Mouse (Mus musculus) midbrain, embryonic 12.5 days (tissue): ENCODE data around the gene Rab20. TPM values are rescaled to one million over a fixed set of nuclear protein-coding genes. Genes with fewer than 3 reads are reported as not detected.

Experiments
- ATAC-seq: fragments of 200-750 bp; cut with Nextera tagmentation; 2 replicates; pipeline ENCODE4 v1.8.0; 2017; ENCODE audit warnings: low read depth, moderate TSS enrichment, moderate library complexity; ENCODE audit not compliant: low FRiP score
- H3K27ac ChIP-seq: fragments of 300-500 bp; sonication (generic); replicated peaks from 2 replicates; pipeline ENCODE4 v1.5.1; 2016; ENCODE audit warnings: mild to moderate bottlenecking
- H3K27me3 ChIP-seq: fragments of 300-500 bp; sonication (generic); 2 replicates; pipeline ENCODE4 v1.6.1; 2016; ENCODE audit warnings: mild to moderate bottlenecking
- H3K36me3 ChIP-seq: fragments of 300-500 bp; sonication (generic); 2 replicates; pipeline ENCODE4 v1.6.1; 2016
- H3K4me1 ChIP-seq: fragments of 300-500 bp; sonication (generic); 2 replicates; pipeline ENCODE4 v1.6.1; 2016
- H3K4me2 ChIP-seq: fragments of 300-500 bp; sonication (generic); replicated peaks from 2 replicates; pipeline ENCODE4 v1.6.1; 2016; ENCODE audit warnings: mild to moderate bottlenecking, moderate library complexity
- H3K4me3 ChIP-seq: fragments of 300-500 bp; sonication (generic); 2 replicates; pipeline ENCODE4 v1.5.1; 2016; ENCODE audit warnings: mild to moderate bottlenecking
- H3K9ac ChIP-seq: fragments of 300-500 bp; sonication (generic); replicated peaks from 2 replicates; pipeline ENCODE4 v1.6.1; 2016; ENCODE audit warnings: mild to moderate bottlenecking, moderate library complexity
- H3K9me3 ChIP-seq: fragments of 300-500 bp; sonication (generic); 2 replicates; pipeline ENCODE4 v1.6.1; 2016; ENCODE audit warnings: mild to moderate bottlenecking
- WGBS: fragments of 180-500 bp; shearing (Covaris S2); methylation state at CpG from one replicate; pipeline ENCODE4 v1.1.7; 2016; 5-methylcytosine and 5-hydroxymethylcytosine counted together
- polyA plus RNA-seq: library from polyadenylated mRNA; unstranded; fragments of >200 nt; fragmentation: Nextera tagmentation; extraction: Ambion mirVana; gene quantifications from 2 replicates; pipeline ENCODE4 v1.2.1, GENCODE M21; 2016

Rab20 gene
- polyA plus RNA-seq, 1 experiment from 2014 or later, result 0.50 TPM

GRCm38 (mm10) chr8:11450184-11451113 lies 28.1 kb downstream of the Rab20 start:
- no peak for ATAC-seq

DNA sequence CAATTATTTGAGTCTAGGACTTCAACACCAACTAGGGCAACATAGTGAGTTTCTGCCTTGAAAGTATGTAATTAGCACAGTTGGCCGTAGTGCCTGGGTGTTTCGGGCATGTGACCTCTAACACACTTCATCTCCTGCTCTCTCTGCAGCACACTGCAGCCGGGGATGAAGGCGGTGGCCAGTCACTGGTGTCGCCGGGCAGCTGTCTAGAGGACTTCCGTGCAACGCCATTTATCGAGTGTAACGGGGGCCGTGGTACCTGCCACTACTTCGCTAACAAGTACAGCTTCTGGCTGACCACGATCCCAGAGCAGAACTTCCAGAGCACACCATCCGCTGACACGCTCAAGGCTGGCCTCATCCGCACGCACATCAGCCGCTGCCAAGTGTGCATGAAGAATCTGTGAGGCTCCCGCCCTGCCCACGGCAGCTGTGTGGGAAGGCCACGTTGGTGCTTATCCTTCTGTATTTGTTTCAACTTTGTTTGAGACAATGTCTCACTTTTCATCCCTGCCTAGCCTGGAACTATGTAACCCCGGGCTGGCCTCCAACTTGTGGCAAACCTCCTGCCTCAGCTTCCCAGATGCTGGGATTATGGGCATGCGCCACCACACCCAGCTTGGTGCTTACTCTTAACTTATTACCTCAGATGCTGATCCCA lies 30.5 kb downstream of the Rab20 start:
- peaks cover 21% of the 10 kb centered on the region for H3K4me1 ChIP-seq
- no peak overlapping the region for H3K27ac ChIP-seq
- no peak overlapping the region for H3K9ac ChIP-seq
- no peaks in the 10 kb centered on the region for H3K36me3 ChIP-seq
- no peaks in the 10 kb centered on the region for H3K9me3 ChIP-seq
- H3K27me3 ChIP-seq, result peaks cover 12% of the 10 kb centered on the region; the same call in 1 of the 2 replicates
- H3K4me2 ChIP-seq, result no peak overlapping the region
- no peak for ATAC-seq
- H3K4me3 ChIP-seq, result no peak overlapping the region
- 93% methylated on average over 23 of the region's 23 CpGs for WGBS

More at GRCm38 (mm10) chr8:11450184-11451113, 28.1 kb downstream of the Rab20 start:
- 29% methylated on average over 8 of the region's 8 CpGs for WGBS
- H3K4me2 ChIP-seq, result no peak overlapping the region
- no peak overlapping the region for H3K27ac ChIP-seq
- H3K4me3 ChIP-seq, result no peak overlapping the region
- H3K9me3 ChIP-seq, result no peaks in the 10 kb centered on the region
- H3K36me3 ChIP-seq, result no peaks in the 10 kb centered on the region
- H3K27me3 ChIP-seq, result peaks cover 23% of the 10 kb centered on the region
- H3K9ac ChIP-seq, result no peak overlapping the region
- H3K4me1 ChIP-seq, result peaks cover 36% of the 10 kb centered on the region

GRCm38 (mm10) chr8:11445790-11446189 lies 32.7 kb downstream of the Rab20 start:
- Histone ChIP-seq H3K4me2 (no peak overlapping the region), H3K9me3 (no peaks in the 10 kb centered on the region), H3K4me3 (no peak overlapping the region), H3K4me1 (peaks cover 5% of the 10 kb centered on the region; the same call in 1 of the 2 replicates), H3K27ac (no peak overlapping the region), H3K9ac (no peak overlapping the region), H3K36me3 (no peaks in the 10 kb centered on the region), H3K27me3 (no peaks in the 10 kb centered on the region)
- no peak for ATAC-seq
- WGBS, result 90% methylated on average over 13 of the region's 13 CpGs

DNA sequence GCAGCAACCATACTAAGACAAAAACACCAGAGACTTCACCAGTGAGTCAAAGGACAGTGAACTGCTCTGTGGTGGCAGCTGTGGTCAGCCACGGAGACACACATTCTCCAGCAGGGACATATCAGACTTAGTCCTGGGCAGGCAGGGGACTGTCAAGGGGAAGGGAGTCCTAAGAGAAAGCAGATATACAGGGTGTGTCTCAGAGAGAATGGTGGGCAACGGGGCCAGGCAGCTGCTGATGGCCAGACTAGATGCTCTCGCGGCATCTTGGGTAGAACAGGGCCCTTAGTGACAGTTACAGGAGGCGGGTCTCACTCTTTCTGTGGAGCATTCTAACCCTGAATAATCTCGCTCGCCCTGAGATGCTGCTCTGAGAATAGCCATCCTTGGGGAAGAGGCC lies 34.3 kb downstream of the Rab20 start:
- no peak overlapping the region for H3K27ac ChIP-seq
- WGBS, result 88% methylated on average over 7 of the region's 7 CpGs
- no peaks in the 10 kb centered on the region for H3K36me3 ChIP-seq
- H3K9ac ChIP-seq, result no peak overlapping the region
- no peak for ATAC-seq
- H3K4me1 ChIP-seq, result no peaks in the 10 kb centered on the region
- H3K4me2 ChIP-seq, result no peak overlapping the region
- no peaks in the 10 kb centered on the region for H3K9me3 ChIP-seq
- H3K27me3 ChIP-seq, result no peaks in the 10 kb centered on the region
- no peak overlapping the region for H3K4me3 ChIP-seq

GRCm38 (mm10) chr8:11443611-11444010 lies 34.9 kb downstream of the Rab20 start:
- Histone ChIP-seq H3K4me2 (no peak overlapping the region), H3K4me1 (no peaks in the 10 kb centered on the region), H3K27me3 (no peaks in the 10 kb centered on the region), H3K4me3 (no peak overlapping the region), H3K36me3 (no peaks in the 10 kb centered on the region), H3K9me3 (no peaks in the 10 kb centered on the region), H3K27ac (no peak overlapping the region), H3K9ac (no peak overlapping the region)
- WGBS, result 91% methylated on average over 9 of the region's 9 CpGs
- no peak for ATAC-seq

GRCm38 (mm10) chr8:11441291-11441690 lies 37.2 kb downstream of the Rab20 start:
- no peak overlapping the region for H3K9ac ChIP-seq

DNA sequence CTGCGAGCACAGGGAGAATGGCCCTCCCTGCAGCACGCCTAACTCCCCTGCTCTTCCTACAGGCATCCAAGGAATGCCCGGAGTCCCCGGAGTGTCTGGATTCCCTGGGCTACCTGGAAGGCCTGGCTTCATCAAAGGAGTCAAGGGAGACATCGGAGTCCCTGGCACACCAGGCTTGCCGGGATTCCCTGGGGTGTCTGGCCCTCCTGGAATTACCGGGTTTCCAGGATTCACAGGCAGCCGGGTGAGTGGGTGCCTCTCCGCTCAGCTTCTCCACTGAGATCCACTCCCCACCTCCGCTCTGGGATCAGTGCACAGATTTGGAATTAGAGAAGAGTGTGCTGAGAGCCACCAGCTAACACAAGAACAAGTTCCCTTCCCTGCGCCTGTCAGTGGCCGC lies 40.6 kb downstream of the Rab20 start:
- no peak overlapping the region for H3K4me3 ChIP-seq
- H3K27ac ChIP-seq, result no peak overlapping the region
- WGBS, result 58% methylated on average over 12 of the region's 12 CpGs
- H3K9ac ChIP-seq, result no peak overlapping the region
- no peak for ATAC-seq
- no peaks in the 10 kb centered on the region for H3K9me3 ChIP-seq
- no peaks in the 10 kb centered on the region for H3K4me1 ChIP-seq
- no peaks in the 10 kb centered on the region for H3K36me3 ChIP-seq
- H3K27me3 ChIP-seq, result no peaks in the 10 kb centered on the region
- no peak overlapping the region for H3K4me2 ChIP-seq

More at GRCm38 (mm10) chr8:11441291-11441690, 37.2 kb downstream of the Rab20 start:
- H3K4me3 ChIP-seq, result no peak overlapping the region
- ATAC-seq, result no peak
- H3K27me3 ChIP-seq, result no peaks in the 10 kb centered on the region
- WGBS, result 94% methylated on average over 6 of the region's 6 CpGs
- H3K9me3 ChIP-seq, result no peaks in the 10 kb centered on the region
- no peaks in the 10 kb centered on the region for H3K4me1 ChIP-seq
- H3K4me2 ChIP-seq, result no peak overlapping the region
- no peaks in the 10 kb centered on the region for H3K36me3 ChIP-seq
- no peak overlapping the region for H3K27ac ChIP-seq

DNA sequence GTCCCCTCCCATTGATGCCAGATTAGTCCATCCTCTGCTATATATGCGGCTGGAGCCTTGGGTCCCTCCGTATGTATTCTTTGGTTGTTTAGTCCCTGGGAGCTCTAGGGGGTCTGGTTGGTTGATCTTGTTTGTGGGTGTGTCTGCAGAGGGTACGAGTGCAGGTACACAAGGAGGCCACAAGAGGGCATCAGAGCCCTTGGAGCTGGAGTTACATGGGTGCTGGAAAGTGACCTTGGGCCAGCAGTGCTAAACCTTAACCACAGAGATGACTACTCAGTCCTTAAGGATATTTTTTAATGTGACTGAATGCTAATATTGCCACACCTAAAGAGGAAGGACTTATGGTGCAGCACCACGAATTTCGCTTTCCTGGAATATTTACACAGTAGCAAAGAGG lies 47.8 kb downstream of the Rab20 start:
- no peak for ATAC-seq
- Histone ChIP-seq H3K27me3 (no peaks in the 10 kb centered on the region), H3K9ac (no peak overlapping the region), H3K36me3 (no peaks in the 10 kb centered on the region), H3K4me3 (no peak overlapping the region), H3K4me2 (no peak overlapping the region), H3K4me1 (no peaks in the 10 kb centered on the region), H3K27ac (no peak overlapping the region), H3K9me3 (no peaks in the 10 kb centered on the region)
- 59% methylated on average over 5 of the region's 5 CpGs for WGBS

DNA sequence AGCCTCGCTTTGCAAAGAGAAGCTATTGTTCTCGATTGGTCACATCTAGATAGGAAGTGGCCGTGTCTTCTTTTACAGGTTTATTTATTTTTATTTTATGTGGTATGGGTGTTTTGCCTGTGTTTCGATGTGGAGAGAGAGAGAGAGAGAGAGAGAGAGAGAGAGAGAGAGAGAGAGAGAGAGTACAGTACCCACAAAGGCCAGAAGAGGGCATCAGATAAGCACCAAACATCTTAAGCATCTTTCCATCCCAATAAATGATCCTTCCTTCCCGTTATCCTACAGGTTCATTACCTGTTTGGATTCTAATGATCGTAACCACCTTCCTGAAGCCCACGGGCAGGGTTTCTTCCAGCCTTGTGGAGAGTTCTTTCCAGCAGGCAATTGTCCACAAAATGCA lies 55.4 kb downstream of the Rab20 start:
- Histone ChIP-seq H3K4me3 (no peak overlapping the region), H3K9me3 (no peaks in the 10 kb centered on the region), H3K4me2 (no peak overlapping the region), H3K27ac (no peak overlapping the region), H3K4me1 (no peaks in the 10 kb centered on the region), H3K9ac (no peak overlapping the region), H3K36me3 (no peaks in the 10 kb centered on the region), H3K27me3 (0 out of 2 replicates have a peak, but pooled peaks cover 3% of the 10 kb centered on the region)
- WGBS, result 69% methylated on average over 7 of the region's 7 CpGs
- ATAC-seq, result no peak

GRCm38 (mm10) chr8:11421968-11422367 lies 56.5 kb downstream of the Rab20 start:
- no peaks in the 10 kb centered on the region for H3K36me3 ChIP-seq
- no peaks in the 10 kb centered on the region for H3K4me1 ChIP-seq
- H3K4me3 ChIP-seq, result no peak overlapping the region
- 0 out of 2 replicates have a peak, but pooled peaks cover 3% of the 10 kb centered on the region for H3K27me3 ChIP-seq
- WGBS, result 88% methylated on average over 6 of the region's 6 CpGs
- no peak overlapping the region for H3K4me2 ChIP-seq
- H3K9ac ChIP-seq, result no peak overlapping the region
- no peak overlapping the region for H3K27ac ChIP-seq
- H3K9me3 ChIP-seq, result no peaks in the 10 kb centered on the region
- no peak for ATAC-seq

GRCm38 (mm10) chr8:11421105-11421504 lies 57.4 kb downstream of the Rab20 start:
- H3K36me3 ChIP-seq, result no peaks in the 10 kb centered on the region
- H3K4me1 ChIP-seq, result no peaks in the 10 kb centered on the region
- ATAC-seq, result no peak
- H3K9me3 ChIP-seq, result no peaks in the 10 kb centered on the region
- WGBS, result 55% methylated on average over 14 of the region's 14 CpGs
- no peak overlapping the region for H3K9ac ChIP-seq
- no peak overlapping the region for H3K4me2 ChIP-seq
- H3K27ac ChIP-seq, result no peak overlapping the region
- H3K4me3 ChIP-seq, result no peak overlapping the region
- H3K27me3 ChIP-seq, result 0 out of 2 replicates have a peak, but pooled peaks cover 3% of the 10 kb centered on the region

DNA sequence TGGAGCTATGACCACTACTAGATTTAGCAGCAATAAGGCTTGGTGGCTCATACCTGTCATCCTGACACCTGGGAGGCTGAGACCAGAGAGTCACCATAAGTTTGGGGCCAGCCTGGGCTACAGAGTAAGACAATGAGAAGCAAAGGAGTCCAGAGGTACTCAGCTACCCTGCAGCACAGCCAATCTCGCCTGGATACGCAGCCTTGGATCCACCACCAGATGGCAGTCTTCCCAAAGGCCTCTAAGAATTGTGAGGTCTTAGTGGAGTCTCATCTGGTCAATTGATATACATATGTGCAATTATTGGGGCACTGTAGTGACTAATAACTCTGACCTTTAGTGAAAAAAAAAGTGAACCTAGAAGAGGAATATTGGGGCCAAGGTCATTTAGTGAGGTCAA lies 58.9 kb downstream of the Rab20 start:
- H3K4me1 ChIP-seq, result peaks cover under 1% of the 10 kb centered on the region
- no peaks in the 10 kb centered on the region for H3K9me3 ChIP-seq
- no peak overlapping the region for H3K27ac ChIP-seq
- no peak overlapping the region for H3K4me2 ChIP-seq
- H3K9ac ChIP-seq, result no peak overlapping the region
- no peak overlapping the region for H3K4me3 ChIP-seq
- peak; percentile 30; the same call in 1 of the 2 replicates for ATAC-seq
- H3K36me3 ChIP-seq, result no peaks in the 10 kb centered on the region
- H3K27me3 ChIP-seq, result 0 out of 2 replicates have a peak, but pooled peaks cover 3% of the 10 kb centered on the region
- 17% methylated on average over 2 of the region's 2 CpGs for WGBS
